Mouse (Mus musculus): ENCODE measurements at regions not wholly inside any gene's neighbourhood (a gene's known extent, or its start where the extent isn't known, plus 50 kb on each side); places are given as distances from the start of the nearest gene placed in this dataset.

DNA sequence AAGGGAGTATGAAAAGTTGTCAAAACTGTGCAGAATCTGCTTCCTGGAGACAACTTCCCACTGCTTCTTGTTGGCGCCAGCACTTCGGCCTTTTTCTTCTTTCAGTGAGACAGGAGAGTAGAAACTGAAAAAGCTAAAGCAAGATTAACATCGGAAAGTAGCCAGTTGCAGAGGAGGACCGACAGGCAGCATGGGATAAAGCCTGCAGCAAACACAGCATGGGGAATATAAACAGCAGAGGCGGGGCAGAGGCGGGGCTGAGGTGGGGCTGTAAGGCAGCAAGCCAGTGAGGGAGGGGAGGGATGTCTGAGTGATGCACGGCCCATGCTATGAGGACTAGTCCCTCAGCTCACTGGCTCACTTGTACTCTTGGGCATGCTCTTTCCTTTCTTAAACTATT is 65.5 kb upstream of the C2cd4b start:
- peak in 1 of 2 experiments; percentile 29 for DNase-seq (ENCODE audit: low spot score in 2 of 2)

DNA sequence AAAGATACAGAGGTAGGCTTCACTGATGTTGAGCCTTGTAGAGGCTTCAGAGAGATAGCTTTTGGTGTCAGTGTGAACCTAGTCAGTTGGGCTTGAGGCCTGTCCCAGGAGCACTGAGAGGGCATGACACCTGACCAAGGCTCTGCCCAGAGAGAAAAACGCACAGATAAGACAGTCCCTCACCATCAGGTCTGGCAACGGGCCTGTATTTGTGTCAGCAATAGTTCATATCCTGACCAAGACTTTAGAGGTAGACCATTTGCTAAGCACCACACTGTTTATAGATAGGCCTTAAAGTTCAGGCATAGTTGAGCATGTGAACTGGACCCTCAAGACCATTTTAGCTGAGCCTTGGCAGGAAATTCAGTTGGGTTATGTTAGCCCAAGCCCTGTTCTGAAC is 60.4 kb upstream of the C2cd4b start:
- DNase-seq (ENCODE audit: low spot score in 2 of 2), result no peak

DNA sequence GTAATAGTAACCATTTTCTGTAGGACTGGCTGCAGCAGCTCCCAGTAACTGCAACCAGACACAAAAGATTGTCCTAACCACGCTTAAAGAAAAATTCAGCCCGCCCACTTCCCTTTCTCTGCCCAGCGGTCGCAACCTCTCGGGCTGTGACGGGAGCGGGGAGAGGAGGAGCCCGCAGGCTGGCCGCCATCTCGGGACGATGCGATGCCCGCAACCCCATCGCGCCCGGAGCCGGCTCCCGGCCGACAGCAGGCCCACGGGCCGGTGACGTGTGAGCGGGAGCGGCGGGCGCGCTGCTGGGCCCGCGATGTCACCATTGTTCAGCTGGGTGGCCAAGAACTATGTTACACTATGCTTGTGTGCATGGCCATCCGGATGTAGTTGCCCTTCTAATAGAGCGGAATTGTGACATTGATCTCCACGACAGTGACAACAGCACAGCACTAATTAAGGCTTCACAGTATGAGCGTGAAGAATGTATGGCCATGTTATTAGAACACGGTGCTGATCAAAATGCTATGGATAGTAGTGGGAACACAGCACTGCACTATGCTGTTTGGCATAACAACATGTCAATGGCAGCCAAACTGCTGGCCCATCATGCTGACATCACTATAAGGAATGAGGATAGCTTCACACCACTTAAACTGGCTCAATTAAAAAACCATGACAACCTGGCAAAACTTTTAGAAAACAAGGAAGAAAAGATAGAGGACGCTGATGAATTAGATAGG is 59.2 kb upstream of the C2cd4b start:
- no peak for DNase-seq (ENCODE audit: low spot score in 2 of 2)

DNA sequence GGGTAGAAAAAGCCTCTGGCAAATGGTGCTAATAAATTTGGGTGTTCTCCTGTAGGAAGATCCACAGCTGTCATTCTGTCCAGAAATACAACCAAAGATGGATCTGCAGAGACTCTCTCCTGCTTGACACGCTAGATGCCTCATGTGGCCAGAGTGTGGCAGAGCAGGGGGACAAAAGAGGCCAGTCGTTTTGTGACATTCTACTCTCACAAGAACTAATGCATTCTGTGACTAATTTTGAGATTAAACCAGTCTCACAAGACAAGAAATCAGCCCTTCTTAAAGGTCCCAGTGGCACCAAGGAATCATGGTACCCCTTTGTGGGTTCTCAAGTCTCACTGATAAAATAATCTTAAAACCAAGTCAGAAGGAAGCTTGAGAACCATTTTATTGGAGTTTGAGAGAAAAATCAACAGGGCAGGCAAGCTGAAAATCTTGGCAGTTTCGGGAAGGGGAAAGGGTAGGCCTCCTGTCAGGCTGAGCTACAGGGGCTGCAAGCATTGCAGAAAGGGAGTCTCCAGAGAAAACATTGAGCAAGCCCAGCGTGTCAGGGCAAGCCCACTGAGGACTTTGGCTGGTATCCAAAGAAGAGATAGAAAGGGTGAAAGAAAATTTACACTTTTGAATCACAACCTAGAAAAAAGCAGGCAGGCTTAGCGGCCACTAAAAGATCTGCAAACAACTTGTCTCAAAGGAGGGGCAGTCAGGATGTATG is 50.8 kb upstream of the C2cd4b start:
- no peak for DNase-seq (ENCODE audit: low spot score in 2 of 2)
